Mouse (Mus musculus) midbrain, embryonic 10.5 days (tissue): ENCODE data around the gene Itga7. TPM values are rescaled to one million over a fixed set of nuclear protein-coding genes. Genes with fewer than 3 reads are reported as not detected.

Experiments
- DNase-seq: peaks from one replicate; pipeline ENCODE4 v3.0.0-alpha.2; 2017; ENCODE audit warnings: low spot score
- H3K27ac ChIP-seq: fragments of 300-500 bp; sonication (generic); replicated peaks from 2 replicates; pipeline ENCODE4 v1.5.1; 2016; ENCODE audit warnings: mild to moderate bottlenecking
- H3K27me3 ChIP-seq: fragments of 300-500 bp; sonication (generic); 2 replicates; pipeline ENCODE4 v1.6.1; 2016; ENCODE audit warnings: low read depth, mild to moderate bottlenecking; ENCODE audit not compliant: poor library complexity, severe bottlenecking
- H3K36me3 ChIP-seq: fragments of 300-500 bp; sonication (generic); 2 replicates; pipeline ENCODE4 v1.6.1; 2016; ENCODE audit warnings: mild to moderate bottlenecking, moderate library complexity
- H3K4me1 ChIP-seq: fragments of 300-500 bp; sonication (generic); 2 replicates; pipeline ENCODE4 v1.6.1; 2016
- H3K4me3 ChIP-seq: fragments of 300-500 bp; sonication (generic); 2 replicates; pipeline ENCODE4 v1.5.1; 2016; ENCODE audit warnings: mild to moderate bottlenecking, moderate library complexity
- H3K9me3 ChIP-seq: fragments of 300-500 bp; sonication (generic); replicated peaks from 2 replicates; pipeline ENCODE4 v1.6.1; 2016; ENCODE audit warnings: mild to moderate bottlenecking
- WGBS: fragments of 180-500 bp; shearing (Covaris S2); methylation state at CpG from one replicate; pipeline ENCODE4 v1.1.7; 2016; 5-methylcytosine and 5-hydroxymethylcytosine counted together
- polyA plus RNA-seq: library from polyadenylated mRNA; unstranded; fragments of >200 nt; fragmentation: Nextera tagmentation; extraction: Ambion mirVana; gene quantifications from 2 replicates; pipeline ENCODE4 v1.2.1, GENCODE M21; 2016

Gene Itga7
- polyA plus RNA-seq, 1 experiment from 2014 or later = 1.9 TPM

GRCm38 (mm10) chr10:128950208-128950887, 16.7 kb downstream of the Itga7 start:
- Histone ChIP-seq H3K36me3 (no peaks in the 10 kb centered on the region), H3K27me3 (no peaks in the 10 kb centered on the region), H3K27ac (no peak overlapping the region), H3K9me3 (no peaks in the 10 kb centered on the region), H3K4me1 (no peaks in the 10 kb centered on the region), H3K4me3 (no peak overlapping the region)
- WGBS = 71% methylated on average over 16 of the region's 16 CpGs
- no peak for DNase-seq

DNA sequence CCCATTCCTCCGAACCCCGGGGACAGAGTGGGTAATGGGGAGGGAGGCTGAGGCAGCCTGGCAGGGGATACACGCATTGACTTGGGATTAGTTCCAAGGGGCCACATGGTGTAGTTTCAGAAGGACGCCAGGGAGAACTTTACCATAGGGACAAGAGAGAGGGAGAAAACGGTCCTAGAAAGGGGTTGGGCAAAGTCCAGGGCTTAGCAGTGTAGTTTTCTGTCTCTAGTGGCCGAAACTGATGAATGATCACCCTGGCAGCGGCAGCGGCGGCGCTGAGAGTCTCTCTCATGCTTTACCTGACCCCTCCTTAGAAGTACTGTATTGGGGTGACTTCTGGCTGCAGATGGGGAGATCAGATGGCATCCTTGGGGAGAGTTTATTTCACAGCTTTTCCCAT, 24.7 kb downstream of the Itga7 start:
- Histone ChIP-seq H3K27me3 (no peaks in the 10 kb centered on the region), H3K9me3 (no peaks in the 10 kb centered on the region), H3K36me3 (no peaks in the 10 kb centered on the region), H3K27ac (no peak overlapping the region), H3K4me3 (no peak overlapping the region), H3K4me1 (no peaks in the 10 kb centered on the region)
- no peak for DNase-seq
- 77% methylated on average over 10 of the region's 10 CpGs for WGBS

- DNase-seq = no peak
- Histone ChIP-seq H3K27me3 (no peaks in the 10 kb centered on the region), H3K4me3 (no peak overlapping the region), H3K9me3 (no peaks in the 10 kb centered on the region), H3K27ac (no peak overlapping the region), H3K4me1 (no peaks in the 10 kb centered on the region), H3K36me3 (no peaks in the 10 kb centered on the region)
- WGBS = 82% methylated on average over 4 of the region's 4 CpGs
Measured at GRCm38 (mm10) chr10:128960142-128960541, 26.5 kb downstream of the Itga7 start.

GRCm38 (mm10) chr10:128960590-128961584, 27.3 kb downstream of the Itga7 start, which contains the start of gene Mettl7b:
Gene Mettl7b, minus strand, starts transcription at chr10:128960988.
- no peak within 1 kb of the TSS for H3K4me3 ChIP-seq
- no peak for DNase-seq
- 89% methylated on average over 12 of the region's 12 CpGs for WGBS
- H3K9me3 ChIP-seq = no peaks in the 10 kb centered on the region
- no peaks in the 10 kb centered on the region for H3K36me3 ChIP-seq
- H3K27me3 ChIP-seq = no peaks in the 10 kb centered on the region
- no peak within 1 kb of the TSS for H3K27ac ChIP-seq
- H3K4me1 ChIP-seq = no peaks in the 10 kb centered on the region

- Histone ChIP-seq H3K9me3 (no peaks in the 10 kb centered on the region), H3K4me1 (no peaks in the 10 kb centered on the region), H3K27me3 (no peaks in the 10 kb centered on the region), H3K27ac (no peak overlapping the region), H3K36me3 (no peaks in the 10 kb centered on the region), H3K4me3 (no peak overlapping the region)
- no peak for DNase-seq
- 67% methylated on average over 2 of the region's 2 CpGs for WGBS
Measured at GRCm38 (mm10) chr10:128964961-128965360, 31.3 kb downstream of the Itga7 start.

DNA sequence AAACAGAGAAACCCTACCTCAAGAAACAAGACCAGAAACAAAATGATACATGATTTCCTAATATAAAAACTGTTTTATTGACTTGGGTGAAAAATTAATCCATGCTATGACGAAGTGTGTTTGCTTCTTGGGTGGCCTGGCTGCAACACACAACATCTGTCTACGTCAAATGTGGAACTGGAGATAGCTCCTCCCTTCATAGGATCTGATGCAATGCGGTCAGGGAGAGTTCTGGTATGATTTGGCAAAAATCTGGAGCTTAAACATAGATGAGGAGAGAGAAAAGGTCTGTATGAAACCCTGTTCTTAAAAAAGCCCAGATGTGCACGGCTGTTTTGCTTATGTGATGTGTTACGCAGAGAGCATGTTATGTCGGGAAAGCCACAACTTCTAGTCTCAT, 32.3 kb downstream of the Itga7 start:
- no peaks in the 10 kb centered on the region for H3K9me3 ChIP-seq
- no peaks in the 10 kb centered on the region for H3K4me1 ChIP-seq
- H3K27ac ChIP-seq = no peak overlapping the region
- no peak for DNase-seq
- H3K27me3 ChIP-seq = no peaks in the 10 kb centered on the region
- WGBS = 92% methylated on average over 6 of the region's 6 CpGs
- H3K36me3 ChIP-seq = no peaks in the 10 kb centered on the region
- no peak overlapping the region for H3K4me3 ChIP-seq

- WGBS = 65% methylated on average over 1 of the region's 1 CpGs
- no peaks in the 10 kb centered on the region for H3K4me1 ChIP-seq
Measured at GRCm38 (mm10) chr10:128968341-128968749, 34.7 kb downstream of the Itga7 start.

DNA sequence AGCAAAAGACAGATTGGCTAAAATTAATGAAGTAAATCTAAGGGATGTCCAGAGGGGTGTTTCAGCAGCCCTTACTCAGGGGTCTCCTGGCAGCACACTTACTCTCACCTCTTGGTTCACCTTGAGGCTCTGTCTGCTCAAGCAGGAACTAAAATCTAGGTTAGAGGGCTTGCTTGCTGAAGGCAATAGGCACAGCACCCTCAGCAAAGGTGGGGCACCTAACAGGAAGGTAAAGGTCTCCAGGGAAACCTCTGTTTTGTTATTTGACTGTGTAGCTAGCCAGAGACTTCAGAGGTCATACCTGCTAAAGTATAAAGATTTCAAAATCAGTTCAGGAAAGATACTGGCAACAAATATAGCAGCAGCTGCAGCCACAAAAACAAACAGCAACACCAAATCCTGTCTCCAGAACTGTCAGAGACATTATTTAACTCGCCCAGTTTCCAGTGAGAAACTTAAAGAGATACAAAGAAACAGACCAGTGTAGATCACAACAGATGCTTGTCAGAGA, 37.2 kb downstream of the Itga7 start:
- Histone ChIP-seq H3K4me1 (no peaks in the 10 kb centered on the region), H3K9me3 (no peaks in the 10 kb centered on the region), H3K4me3 (no peak overlapping the region), H3K27me3 (no peaks in the 10 kb centered on the region), H3K27ac (no peak overlapping the region), H3K36me3 (no peaks in the 10 kb centered on the region)
- 40% methylated on average over 1 of the region's 1 CpGs for WGBS
- no peak for DNase-seq

More at GRCm38 (mm10) chr10:128968341-128968749, 34.7 kb downstream of the Itga7 start:
- Histone ChIP-seq H3K27ac (no peak overlapping the region), H3K4me3 (no peak overlapping the region), H3K36me3 (no peaks in the 10 kb centered on the region), H3K27me3 (no peaks in the 10 kb centered on the region), H3K9me3 (no peaks in the 10 kb centered on the region)
- no peak for DNase-seq

DNA sequence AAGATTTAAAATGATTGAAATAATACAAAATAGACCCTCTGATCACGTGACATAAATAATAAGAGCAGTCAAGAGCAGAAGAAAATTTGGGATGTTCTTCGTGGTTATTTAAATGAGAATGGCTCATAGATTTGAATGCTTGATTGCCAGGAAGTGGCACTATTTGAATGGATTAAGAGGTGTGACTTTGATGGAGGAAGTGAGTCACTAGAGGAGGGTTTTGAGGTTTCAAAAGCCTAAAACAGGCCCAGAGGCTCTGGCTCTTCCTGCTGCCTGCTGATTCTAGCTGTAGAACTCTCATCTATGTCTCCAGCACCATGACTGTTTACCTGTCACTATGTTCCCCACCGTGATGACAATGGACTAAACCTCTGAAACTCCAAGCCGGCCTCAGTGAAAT, 39.2 kb downstream of the Itga7 start:
- no peak for DNase-seq
- Histone ChIP-seq H3K27me3 (no peaks in the 10 kb centered on the region), H3K36me3 (no peaks in the 10 kb centered on the region), H3K4me1 (no peaks in the 10 kb centered on the region), H3K4me3 (no peak overlapping the region), H3K9me3 (no peaks in the 10 kb centered on the region), H3K27ac (no peak overlapping the region)
- WGBS = 75% methylated on average over 4 of the region's 4 CpGs

GRCm38 (mm10) chr10:128976395-128976794, 42.8 kb downstream of the Itga7 start:
- DNase-seq = no peak
- no peak overlapping the region for H3K4me3 ChIP-seq
- H3K9me3 ChIP-seq = no peaks in the 10 kb centered on the region
- H3K27me3 ChIP-seq = no peaks in the 10 kb centered on the region
- 67% methylated on average over 3 of the region's 3 CpGs for WGBS
- H3K27ac ChIP-seq = no peak overlapping the region
- H3K36me3 ChIP-seq = no peaks in the 10 kb centered on the region
- H3K4me1 ChIP-seq = no peaks in the 10 kb centered on the region

GRCm38 (mm10) chr10:128977522-128978114, 44.0 kb downstream of the Itga7 start:
- WGBS = 30% methylated on average over 9 of the region's 9 CpGs
- Histone ChIP-seq H3K27me3 (no peaks in the 10 kb centered on the region), H3K4me1 (no peaks in the 10 kb centered on the region), H3K36me3 (no peaks in the 10 kb centered on the region), H3K4me3 (no peak overlapping the region), H3K9me3 (no peaks in the 10 kb centered on the region), H3K27ac (no peak overlapping the region)
- peak; percentile 43 for DNase-seq

DNA sequence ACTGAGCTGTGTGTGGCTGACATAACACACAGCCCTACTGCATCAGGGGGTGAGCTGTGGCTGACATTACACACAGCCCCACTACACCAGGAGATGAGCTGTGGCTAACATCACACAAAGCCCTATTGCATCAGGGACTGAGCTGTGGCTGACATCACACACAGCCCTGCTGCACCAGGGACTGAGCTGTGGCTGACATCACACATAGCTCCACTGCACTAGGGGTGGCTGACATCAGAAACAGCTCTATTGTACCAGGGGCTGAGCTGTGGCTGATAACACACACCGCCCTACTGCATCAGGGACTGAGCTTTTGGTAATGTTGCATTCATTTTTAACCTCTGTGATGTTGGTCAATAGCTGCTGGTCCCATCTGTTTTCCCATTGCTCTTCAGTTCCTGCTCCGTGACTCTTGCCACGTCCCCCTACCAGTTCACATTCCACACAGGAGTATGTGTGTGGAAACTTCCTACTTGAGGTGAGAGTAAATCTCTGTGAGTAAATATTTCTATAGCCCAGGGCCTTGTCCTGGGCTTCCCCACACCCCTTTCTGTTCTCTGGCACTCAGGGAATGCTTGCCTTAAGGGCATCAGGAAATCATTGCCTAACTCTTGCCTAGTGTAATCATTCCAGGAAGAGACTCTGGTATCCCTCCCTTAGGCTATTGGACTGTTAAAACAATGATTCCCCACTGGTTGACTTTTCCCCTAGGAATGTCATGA, 47.2 kb downstream of the Itga7 start:
- Histone ChIP-seq H3K4me3 (no peak overlapping the region), H3K4me1 (no peaks in the 10 kb centered on the region), H3K27me3 (no peaks in the 10 kb centered on the region), H3K27ac (no peak overlapping the region), H3K36me3 (no peaks in the 10 kb centered on the region), H3K9me3 (no peaks in the 10 kb centered on the region)
- WGBS = 82% methylated on average over 3 of the region's 3 CpGs
- DNase-seq = no peak
